Mouse (Mus musculus) MEL-GATA-1-ER (cell line): Measurements from ENCODE around the gene Traf3ip2.

Experiments
- DNase-seq: peaks from one replicate; pipeline ENCODE4 v3.0.0-alpha.2; 2012; ENCODE audit warnings: low read depth; ENCODE audit errors: extremely low read depth

Gene Traf3ip2

GRCm38 (mm10) chr10:39674766-39675165 lies 62.0 kb downstream of the Traf3ip2 start:
- no peak for DNase-seq

GRCm38 (mm10) chr10:39678199-39678791 lies 65.6 kb downstream of the Traf3ip2 start:
- no peak for DNase-seq

DNA sequence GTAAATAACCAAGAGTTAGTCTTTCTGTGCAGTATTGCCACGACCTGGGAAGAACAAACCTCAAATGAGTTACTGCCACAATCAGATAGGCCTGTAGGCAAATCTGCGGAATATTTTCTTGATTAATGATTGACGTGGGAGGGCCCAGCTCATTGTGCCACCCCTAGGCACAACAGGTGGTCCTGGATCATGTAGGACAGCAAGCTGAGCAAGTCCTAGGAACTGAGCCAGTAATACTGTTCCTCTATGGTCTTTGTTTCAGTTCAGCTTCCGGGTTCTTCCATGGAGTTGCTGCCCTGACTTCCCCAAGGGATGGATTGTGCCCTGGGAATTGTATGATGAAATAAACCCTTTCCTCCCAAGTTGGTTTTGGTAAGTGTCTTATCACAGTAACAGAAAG lies 68.3 kb downstream of the Traf3ip2 start:
- no peak for DNase-seq

DNA sequence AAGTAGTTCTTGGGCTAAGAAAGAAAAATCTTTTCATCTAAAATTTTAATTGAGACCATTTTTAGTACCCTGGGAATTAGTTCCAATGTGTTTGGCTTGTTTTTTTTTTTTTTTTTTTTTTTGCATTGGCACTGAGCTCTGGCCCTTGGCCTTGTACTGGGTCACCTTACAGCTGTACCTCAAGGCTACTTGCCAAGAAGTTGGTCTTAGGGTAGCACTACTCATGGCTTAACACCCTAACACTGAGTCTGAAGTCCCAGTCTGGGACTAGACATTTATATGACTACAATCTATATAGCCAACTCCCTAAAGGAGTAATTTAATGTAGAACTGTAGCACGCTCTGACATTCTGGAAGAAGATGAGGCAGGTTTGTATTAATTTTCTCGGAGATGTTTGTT lies 69.8 kb downstream of the Traf3ip2 start:
- no peak for DNase-seq

- no peak for DNase-seq
Measured at GRCm38 (mm10) chr10:39683481-39683880, 70.7 kb downstream of the Traf3ip2 start.

- DNase-seq = no peak
Measured at GRCm38 (mm10) chr10:39686811-39687210, 74.1 kb downstream of the Traf3ip2 start.

DNA sequence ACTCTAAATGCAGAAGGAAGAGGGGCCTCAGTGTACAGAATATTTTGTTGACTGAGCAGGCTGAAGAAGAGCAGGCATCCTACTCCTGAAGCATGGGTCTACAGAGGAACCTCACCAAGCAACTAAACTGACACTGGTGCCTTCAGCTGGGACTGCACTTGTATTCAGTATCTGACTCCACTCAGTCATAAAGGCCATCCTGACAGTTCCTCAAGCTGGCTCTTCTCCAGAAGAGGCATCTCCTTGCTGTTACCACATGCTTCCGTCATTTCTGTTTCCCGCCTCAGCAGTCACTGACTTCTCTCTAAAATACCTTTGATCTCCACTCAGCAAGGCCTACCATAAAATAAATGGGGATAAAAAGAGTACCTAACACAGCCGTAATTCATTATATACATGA lies 75.1 kb downstream of the Traf3ip2 start:
- no peak for DNase-seq

DNA sequence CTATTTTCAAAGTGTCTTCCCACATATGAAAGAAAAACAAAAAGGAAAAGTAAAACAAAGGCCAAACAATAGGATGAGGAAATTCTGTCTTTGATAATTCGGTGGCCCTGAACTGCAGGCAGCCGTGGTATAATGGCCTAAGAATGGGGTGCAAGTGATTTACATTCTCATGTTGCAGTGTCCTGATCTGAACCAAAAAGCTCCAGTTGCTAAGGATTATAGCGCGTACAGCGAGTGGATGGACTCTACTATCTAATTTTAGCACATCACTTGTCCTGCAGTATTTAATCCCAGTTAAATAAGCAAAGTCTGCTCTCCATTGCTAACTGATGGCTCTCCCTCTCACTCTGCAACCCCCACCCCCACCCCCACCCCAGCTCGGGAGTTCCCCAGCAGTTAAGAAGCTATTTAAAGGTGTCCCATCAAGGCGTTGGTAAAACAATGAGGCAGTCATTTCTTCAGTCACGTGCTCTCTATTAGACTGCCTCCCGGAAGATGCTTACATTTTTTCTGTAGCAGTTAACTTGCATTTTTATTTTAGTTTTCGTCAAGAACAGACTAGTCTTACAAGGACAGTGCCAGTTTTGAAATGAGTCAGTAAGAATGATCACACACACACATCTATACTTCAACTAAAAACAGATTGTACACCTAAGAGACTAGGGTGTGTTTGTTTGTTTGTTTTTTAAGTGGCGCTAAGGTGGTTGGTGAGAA lies 78.8 kb downstream of the Traf3ip2 start:
- no peak for DNase-seq

DNA sequence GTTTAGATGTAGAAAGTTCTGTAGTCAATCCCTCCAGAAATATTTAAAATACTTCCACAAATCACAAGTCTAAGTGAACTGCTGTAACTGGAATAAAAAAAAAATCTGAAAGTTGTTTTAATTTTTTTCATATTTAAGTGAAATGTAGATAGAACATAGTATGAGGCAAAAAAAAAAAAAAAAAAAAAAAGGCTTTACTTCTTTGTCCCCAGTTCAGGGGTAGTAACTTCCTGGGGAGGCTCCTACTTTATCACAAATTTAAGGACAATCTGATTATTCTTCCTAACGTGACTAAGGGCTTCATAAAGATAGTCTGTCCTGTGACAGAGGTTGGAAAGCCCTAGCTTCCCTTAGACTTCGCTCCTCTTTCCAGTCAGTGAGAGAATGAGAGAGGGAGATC lies 79.4 kb downstream of the Traf3ip2 start:
- no peak for DNase-seq
